Mouse (Mus musculus): ENCODE data around the gene Them7.

DNA sequence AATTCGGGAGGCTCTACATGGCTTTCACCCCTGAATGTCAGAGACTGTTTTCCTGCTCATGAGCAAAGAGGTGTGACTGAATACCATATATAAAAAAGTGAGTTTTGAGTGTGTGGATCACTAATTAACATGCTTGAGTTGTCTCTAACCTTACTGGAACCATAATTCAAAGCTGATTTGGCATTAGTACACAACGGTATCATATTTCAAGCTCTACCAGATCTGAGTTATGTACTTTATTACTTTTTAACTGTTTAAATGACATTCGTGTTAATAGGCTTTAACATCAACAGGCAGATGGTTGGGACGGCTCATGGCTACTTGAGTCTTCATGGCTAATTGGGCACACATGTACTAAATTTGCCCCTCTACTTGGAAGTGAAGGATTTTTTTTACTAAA lies 8.3 kb downstream of the Them7 start:
- TF ChIP-seq EP300 (IDR thresholded peaks at IDR 0.05; ENCODE audit: low read depth in 1 of 2, low read length in 2 of 2) (no peak), MAFK (IDR thresholded peaks at IDR 0.05; ENCODE audit: borderline replicate concordance, low read depth, low read length) (no peak), MAZ (IDR thresholded peaks at IDR 0.05; ENCODE audit: low read depth, low read length) (no peak), CTCF (IDR thresholded peaks at IDR 0.05 in 2 of 3, conservative IDR thresholded peaks at IDR 0.05 in 1 of 3; ENCODE audit: control insufficient read depth in 1 of 3, insufficient read depth in 1 of 3, low read depth in 2 of 3, low read length in 3 of 3, poor library complexity in 1 of 3, severe bottlenecking in 1 of 3) (no peak), POLR2A (IDR thresholded peaks at IDR 0.05; ENCODE audit: control insufficient read depth in 1 of 2, insufficient read depth in 1 of 2, low read depth in 1 of 2, low read length in 2 of 2, poor library complexity in 1 of 2) (no peak)
